Mouse (Mus musculus) hindbrain, postnatal 0 days (tissue): ENCODE measurements around the gene C1rb. TPM values are rescaled to one million over a fixed set of nuclear protein-coding genes. Genes with fewer than 3 reads are reported as not detected.
A peak's percentile ranks its signal among the peaks of the same experiment; 100 is the strongest.
"Not testable (repeated sequence)": the region's sequence is repeated elsewhere in the genome, so short reads cannot be mapped to it uniquely, and the experiment has no call there.

Source experiments
- ATAC-seq: fragments of 200-750 bp; cut with Nextera tagmentation; 2 replicates; pipeline ENCODE4 v1.8.0; 2017; ENCODE audit warnings: mild to moderate bottlenecking, moderate TSS enrichment, moderate library complexity
- DNase-seq: peaks from one replicate; pipeline ENCODE4 v3.0.0-alpha.2; 2015; ENCODE audit warnings: low spot score
- H3K27ac ChIP-seq: fragments of 300-500 bp; sonication (generic); 2 replicates; pipeline ENCODE4 v1.5.1; 2014; ENCODE audit warnings: mild to moderate bottlenecking
- H3K27me3 ChIP-seq: fragments of 300-500 bp; sonication (generic); 2 replicates; pipeline ENCODE4 v1.6.1; 2014; ENCODE audit warnings: low read length, mixed read lengths; ENCODE audit not compliant: insufficient read depth
- H3K36me3 ChIP-seq: fragments of 300-500 bp; sonication (generic); 2 replicates; pipeline ENCODE4 v1.6.1; 2014; ENCODE audit warnings: low read length, mixed read lengths; ENCODE audit not compliant: insufficient read depth
- H3K4me1 ChIP-seq: fragments of 300-500 bp; sonication (generic); 2 replicates; pipeline ENCODE4 v1.6.1; 2014; ENCODE audit warnings: antibody characterized with exemption, low read length, mixed read lengths; ENCODE audit not compliant: insufficient read depth
- H3K4me2 ChIP-seq: fragments of 300-500 bp; sonication (generic); 2 replicates; pipeline ENCODE4 v1.6.1; 2014; ENCODE audit warnings: low read depth, mild to moderate bottlenecking, low read length, moderate library complexity, mixed read lengths
- H3K4me3 ChIP-seq: fragments of 300-500 bp; sonication (generic); 2 replicates; pipeline ENCODE4 v1.5.1; 2014; ENCODE audit warnings: low read length
- H3K9ac ChIP-seq: fragments of 300-500 bp; sonication (generic); replicated peaks from 2 replicates; pipeline ENCODE4 v1.6.1; 2014; ENCODE audit warnings: mild to moderate bottlenecking, low read length, moderate library complexity, mixed read lengths
- H3K9me3 ChIP-seq: fragments of 300-500 bp; sonication (generic); 2 replicates; pipeline ENCODE4 v1.6.1; 2016; ENCODE audit warnings: low read length, mixed read lengths
- CTCF ChIP-seq: IDR thresholded peaks from 2 replicates; pipeline ENCODE4 v1.5.1; 2016; ENCODE audit warnings: antibody characterized with exemption, control low read depth, low read depth
- WGBS: fragments of 180-500 bp; shearing (Covaris S2); extraction: QIAGEN DNeasy Blood & Tissue Kit; methylation state at CpG from one replicate; pipeline ENCODE4 v1.1.7; 2014; 5-methylcytosine and 5-hydroxymethylcytosine counted together
- polyA plus RNA-seq: library from polyadenylated mRNA; unstranded; fragments of >200 nt; fragmentation: Nextera tagmentation; extraction: Ambion mirVana; gene quantifications from 2 replicates; pipeline ENCODE4 v1.2.1, GENCODE M21; 2015
- total RNA-seq: library from RNA; depleted of rRNA; stranded (reverse); fragments of >200 nt; gene quantifications from 2 replicates; pipeline ENCODE4 v1.2.3, GENCODE M21; 2014

C1rb gene
- total and polyA plus RNA-seq, 2 experiments from 2014 or later: not detected

GRCm38 (mm10) chr6:124544466-124544865, 25.6 kb upstream of the C1rb start:
- 0 out of 2 replicates have a peak, but pooled peaks cover 1% of the 10 kb centered on the region for H3K9me3 ChIP-seq
- no peaks in the 10 kb centered on the region for H3K4me1 ChIP-seq
- no peaks in the 10 kb centered on the region for H3K27me3 ChIP-seq
- TF ChIP-seq CTCF: peak; percentile 38; the same call in 1 of the 2 replicates
- no peak overlapping the region for H3K4me3 ChIP-seq
- WGBS: 85% methylated on average over 5 of the region's 6 CpGs
- H3K9ac ChIP-seq: no peak overlapping the region
- no peaks in the 10 kb centered on the region for H3K36me3 ChIP-seq
- peak; percentile 23 for DNase-seq
- no peak overlapping the region for H3K4me2 ChIP-seq
- no peak overlapping the region for H3K27ac ChIP-seq
- ATAC-seq: no peak

- no peak overlapping the region for H3K9ac ChIP-seq
- H3K4me2 ChIP-seq: no peak overlapping the region
- H3K36me3 ChIP-seq: no peaks in the 10 kb centered on the region
- H3K27ac ChIP-seq: no peak overlapping the region
- DNase-seq: no peak
- 0 out of 2 replicates have a peak, but pooled peaks cover 4% of the 10 kb centered on the region for H3K9me3 ChIP-seq
- TF ChIP-seq CTCF: 0 out of 2 replicates have a peak, but pooled peaks have one; percentile 3
- no peaks in the 10 kb centered on the region for H3K4me1 ChIP-seq
- no peak overlapping the region for H3K4me3 ChIP-seq
- WGBS: 78% methylated on average over 2 of the region's 2 CpGs
- no peaks in the 10 kb centered on the region for H3K27me3 ChIP-seq
- no peak for ATAC-seq
Observed at GRCm38 (mm10) chr6:124545425-124545824, 24.7 kb upstream of the C1rb start.

GRCm38 (mm10) chr6:124547979-124548378, 22.1 kb upstream of the C1rb start:
- H3K4me1 ChIP-seq, H3K36me3 ChIP-seq, H3K27ac ChIP-seq, H3K9me3 ChIP-seq, H3K27me3 ChIP-seq, H3K4me3 ChIP-seq, DNase-seq, H3K9ac ChIP-seq, ATAC-seq, H3K4me2 ChIP-seq: not testable (repeated sequence)
- WGBS: 91% methylated on average over 2 of the region's 3 CpGs

GRCm38 (mm10) chr6:124549023-124549550, 21.0 kb upstream of the C1rb start:
- no peak for DNase-seq
- Histone ChIP-seq H3K4me3 (no peak overlapping the region), H3K4me2 (no peak overlapping the region), H3K36me3 (no peaks in the 10 kb centered on the region), H3K27me3 (no peaks in the 10 kb centered on the region), H3K9ac (no peak overlapping the region), H3K4me1 (no peaks in the 10 kb centered on the region), H3K9me3 (peaks cover 8% of the 10 kb centered on the region; the same call in 1 of the 2 replicates), H3K27ac (no peak overlapping the region)
- TF ChIP-seq CTCF: no peak
- no peak for ATAC-seq
- WGBS: 94% methylated on average over 3 of the region's 3 CpGs

- 68% methylated on average over 22 of the region's 22 CpGs for WGBS
- DNase-seq: no peak
Observed at GRCm38 (mm10) chr6:124552766-124553165, 17.3 kb upstream of the C1rb start.

GRCm38 (mm10) chr6:124555956-124556355, 14.1 kb upstream of the C1rb start:
- H3K27ac ChIP-seq, DNase-seq, H3K36me3 ChIP-seq, H3K4me1 ChIP-seq, H3K9ac ChIP-seq, H3K4me3 ChIP-seq, ATAC-seq, H3K27me3 ChIP-seq, H3K9me3 ChIP-seq, H3K4me2 ChIP-seq: not testable (repeated sequence)
- WGBS: 79% methylated on average over 2 of the region's 2 CpGs

More at GRCm38 (mm10) chr6:124552766-124553165, 17.3 kb upstream of the C1rb start:
- H3K27me3 ChIP-seq: no peaks in the 10 kb centered on the region
- H3K36me3 ChIP-seq: no peaks in the 10 kb centered on the region
- H3K4me3 ChIP-seq: no peak overlapping the region
- ATAC-seq: no peak
- H3K4me1 ChIP-seq: no peaks in the 10 kb centered on the region
- no peak overlapping the region for H3K9ac ChIP-seq
- H3K27ac ChIP-seq: no peak overlapping the region
- no peak overlapping the region for H3K4me2 ChIP-seq
- TF ChIP-seq CTCF: no peak
- peaks cover 8% of the 10 kb centered on the region; the same call in 1 of the 2 replicates for H3K9me3 ChIP-seq

GRCm38 (mm10) chr6:124561156-124561555, 8.9 kb upstream of the C1rb start:
- not testable (repeated sequence) for H3K4me1 ChIP-seq, H3K4me3 ChIP-seq, ATAC-seq, DNase-seq, H3K27ac ChIP-seq, H3K27me3 ChIP-seq, H3K9ac ChIP-seq, H3K36me3 ChIP-seq, H3K9me3 ChIP-seq, H3K4me2 ChIP-seq
- WGBS: 94% methylated on average over 4 of the region's 4 CpGs

GRCm38 (mm10) chr6:124561611-124562010, 8.5 kb upstream of the C1rb start:
- 97% methylated on average over 1 of the region's 2 CpGs for WGBS
- ATAC-seq, DNase-seq, H3K4me2 ChIP-seq, H3K27ac ChIP-seq, H3K4me3 ChIP-seq, H3K36me3 ChIP-seq, H3K27me3 ChIP-seq, H3K9ac ChIP-seq, H3K4me1 ChIP-seq, H3K9me3 ChIP-seq: not testable (repeated sequence)

GRCm38 (mm10) chr6:124575155-124575678, 5.1 kb downstream of the C1rb start:
- not testable (repeated sequence) for H3K27me3 ChIP-seq, H3K4me2 ChIP-seq, H3K4me1 ChIP-seq, H3K9me3 ChIP-seq, H3K27ac ChIP-seq, H3K4me3 ChIP-seq, ATAC-seq, H3K9ac ChIP-seq, DNase-seq, H3K36me3 ChIP-seq
- WGBS: 88% methylated on average over 3 of the region's 3 CpGs

- H3K9ac ChIP-seq, H3K27ac ChIP-seq, DNase-seq, H3K36me3 ChIP-seq, H3K9me3 ChIP-seq, H3K27me3 ChIP-seq, H3K4me1 ChIP-seq, H3K4me3 ChIP-seq, H3K4me2 ChIP-seq, ATAC-seq: not testable (repeated sequence)
- 63% methylated on average over 6 of the region's 7 CpGs for WGBS
Observed at GRCm38 (mm10) chr6:124580155-124580554, 10.1 kb downstream of the C1rb start.
